Mouse (Mus musculus) urinary bladder, adult 2 months (tissue): Measurements from ENCODE around the gene Mpst. TPM values are rescaled to one million over a fixed set of nuclear protein-coding genes. Genes with fewer than 3 reads are reported as not detected.

Source experiments
- polyA plus RNA-seq: library from polyadenylated mRNA; depleted of rRNA; stranded (reverse); fragments of >200 nt; gene quantifications from 2 replicates; pipeline ENCODE4 v1.2.3, GENCODE M21; 2012; rRNA removed

Mpst gene
- polyA plus RNA-seq, 1 experiment, result 82.5 TPM

Other genes starting within 250 kb of the Mpst start
- gene Ift27, start 232.3 kb upstream of the Mpst start, polyA plus RNA-seq, result 32.3 and 33.5 TPM in 2 replicates
- 0.07 TPM in 1 of 2 replicates, not detected in the other for gene Pvalb, start 200.0 kb upstream of the Mpst start, polyA plus RNA-seq
- gene Ncf4, start 161.6 kb upstream of the Mpst start, polyA plus RNA-seq, result 14.7 and 24.4 TPM in 2 replicates
- 6.5 and 7.3 TPM in 2 replicates for gene Csf2rb2, start 100.7 kb upstream of the Mpst start, polyA plus RNA-seq
- 5.9 and 6.8 TPM in 2 replicates for gene Csf2rb, start 80.7 kb upstream of the Mpst start, polyA plus RNA-seq
- gene Tex33, start 10.5 kb upstream of the Mpst start, polyA plus RNA-seq, result 0.07 TPM in 1 of 2 replicates, not detected in the other
- gene Tst, start 509 bp upstream of the Mpst start, polyA plus RNA-seq, result 31.3 and 37.1 TPM in 2 replicates
- gene Kctd17, start 22.1 kb downstream of the Mpst start, polyA plus RNA-seq, result 121 and 128 TPM in 2 replicates
- gene Tmprss6, start 62.2 kb downstream of the Mpst start, polyA plus RNA-seq, result 0.56 and 0.91 TPM in 2 replicates
- 3.6 and 3.8 TPM in 2 replicates for gene Il2rb, start 88.9 kb downstream of the Mpst start, polyA plus RNA-seq
- 29.8 and 36.9 TPM in 2 replicates for gene C1qtnf6, start 125.0 kb downstream of the Mpst start, polyA plus RNA-seq
- gene Sstr3, start 138.3 kb downstream of the Mpst start, polyA plus RNA-seq, result 0.07 and 0.11 TPM in 2 replicates
- 13.8 and 15.0 TPM in 2 replicates for gene Rac2, start 166.4 kb downstream of the Mpst start, polyA plus RNA-seq
- 17.5 and 18.3 TPM in 2 replicates for gene Cyth4, start 190.6 kb downstream of the Mpst start, polyA plus RNA-seq